Mouse (Mus musculus) lung, postnatal 36 days (tissue): ENCODE measurements at regions not wholly inside any gene's neighbourhood (a gene's known extent, or its start where the extent isn't known, plus 50 kb on each side); places are given as distances from the start of the nearest gene placed in this dataset.

ENCODE experiments used
- DNase-seq: peaks from one replicate; pipeline ENCODE4 v3.0.0; 2022; ENCODE audit warnings: mixed read lengths

- no peak for DNase-seq
These were observed 595.0 kb upstream of the Apob start for GRCm38 (mm10) chr12:7382455-7382854.

DNA sequence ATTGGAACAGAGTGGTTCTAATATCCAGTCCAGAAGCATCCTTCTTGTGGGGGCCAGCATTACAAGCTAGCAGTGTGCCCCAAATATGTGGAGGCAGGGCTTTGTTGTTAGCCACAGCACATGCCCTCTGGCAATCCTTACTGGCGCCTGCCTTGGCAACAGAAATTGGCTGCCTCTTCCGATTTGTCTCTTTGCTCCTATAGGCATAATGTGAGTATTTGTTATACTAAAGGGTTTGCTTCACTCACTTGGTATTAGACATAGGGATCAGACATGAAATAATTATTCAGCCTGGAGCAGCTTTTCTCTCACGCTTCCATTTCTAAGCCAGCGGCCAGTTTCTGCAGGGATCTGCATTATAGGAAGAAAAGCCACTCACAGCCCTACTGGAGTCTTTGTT lies 573.6 kb upstream of the Apob start:
- DNase-seq, result no peak

DNA sequence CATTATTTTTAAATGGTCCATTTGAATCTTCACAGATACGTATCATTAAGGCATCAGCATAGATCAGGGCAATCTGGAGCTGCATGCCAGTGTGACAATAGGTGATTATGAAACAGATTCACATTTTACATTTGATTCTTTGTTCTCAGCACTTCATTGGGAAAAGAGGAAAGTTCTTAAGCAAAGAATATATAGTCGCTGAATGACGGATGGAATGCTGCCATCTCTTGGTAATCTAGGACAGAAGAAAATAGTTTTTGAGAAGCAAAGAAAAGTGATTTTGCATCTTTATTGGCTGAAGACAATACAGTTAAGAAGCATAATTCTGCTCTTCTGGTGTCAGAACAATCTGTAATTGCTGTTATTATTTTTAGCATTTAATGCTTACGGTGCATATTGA lies 565.6 kb upstream of the Apob start:
- DNase-seq, result no peak

GRCm38 (mm10) chr12:7420276-7420675 lies 557.2 kb upstream of the Apob start:
- DNase-seq, result no peak

DNA sequence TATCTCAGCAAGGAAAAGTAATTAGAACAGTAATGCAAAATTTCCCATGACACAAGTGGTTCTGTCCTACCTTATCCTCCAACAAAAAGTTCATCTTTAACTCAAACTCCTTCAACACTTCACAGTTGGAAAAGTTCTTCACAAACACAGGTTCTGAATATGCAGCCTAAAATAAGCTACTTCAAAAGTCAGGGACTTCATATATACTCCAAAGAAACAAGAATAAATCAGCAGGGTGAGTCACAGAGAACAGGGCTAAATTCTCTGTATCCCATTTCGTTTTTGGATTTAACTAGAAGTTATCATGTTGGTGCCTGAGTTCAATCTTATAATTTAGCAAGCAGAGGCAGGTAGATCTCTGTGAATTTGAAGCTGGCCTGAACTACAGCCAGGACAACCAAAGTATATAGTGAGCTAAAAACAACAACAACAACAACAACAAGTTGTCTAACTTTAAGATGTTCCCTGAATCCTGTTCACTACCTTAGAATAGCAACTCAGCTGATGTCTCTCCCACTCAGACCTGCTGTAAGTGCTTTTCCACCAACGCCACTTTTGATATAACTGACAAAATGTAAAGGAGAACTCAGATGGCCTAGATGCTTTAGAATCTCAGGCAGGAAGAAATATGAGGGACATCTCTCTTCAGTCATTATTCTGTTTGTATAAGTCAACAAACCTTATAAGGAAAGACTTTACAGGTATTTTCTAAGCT lies 555.5 kb upstream of the Apob start:
- DNase-seq, result no peak

- no peak for DNase-seq
These were observed 546.5 kb upstream of the Apob start for GRCm38 (mm10) chr12:7430981-7431380.

- DNase-seq, result no peak
These were observed 532.2 kb upstream of the Apob start for GRCm38 (mm10) chr12:7445238-7445637.

DNA sequence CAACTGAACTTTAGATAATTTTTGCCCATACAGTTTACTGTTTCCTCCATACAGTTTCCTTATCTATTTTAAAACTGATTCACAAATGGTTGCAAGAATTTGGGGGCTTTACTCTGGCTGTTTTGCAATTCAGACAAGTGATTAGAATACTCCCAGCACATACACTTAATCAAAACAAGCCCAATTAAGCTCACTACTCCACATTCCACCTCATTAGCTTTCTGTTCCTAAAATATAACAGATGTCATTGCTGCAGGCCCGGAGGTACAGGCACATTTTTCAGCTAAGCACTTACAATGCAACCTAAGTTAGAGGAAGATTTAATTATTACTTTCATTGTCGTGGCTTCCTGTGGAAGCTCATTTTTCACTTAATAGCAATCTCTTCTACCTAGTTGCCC lies 526.9 kb upstream of the Apob start:
- no peak for DNase-seq

GRCm38 (mm10) chr12:7457036-7457435 lies 520.4 kb upstream of the Apob start:
- DNase-seq, result no peak

DNA sequence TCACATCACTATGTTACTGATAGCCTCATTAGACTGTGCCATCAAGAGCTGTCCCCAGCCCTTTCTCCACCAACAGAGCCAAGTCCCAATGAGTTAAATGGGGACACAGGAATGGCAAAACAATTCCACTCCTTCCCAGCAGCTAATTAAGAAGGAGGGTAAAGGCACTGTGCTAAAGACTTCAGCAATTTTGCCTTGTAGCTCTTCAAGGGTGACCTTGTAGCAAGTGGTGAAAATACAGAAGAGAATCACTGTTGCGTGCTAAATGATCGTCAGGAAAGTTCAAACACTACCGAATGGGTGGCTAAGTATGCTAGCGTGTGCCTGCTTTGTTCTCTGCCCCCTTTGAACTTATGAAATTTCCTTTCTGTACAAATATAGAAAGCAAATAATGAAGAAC lies 519.9 kb upstream of the Apob start:
- no peak for DNase-seq

DNA sequence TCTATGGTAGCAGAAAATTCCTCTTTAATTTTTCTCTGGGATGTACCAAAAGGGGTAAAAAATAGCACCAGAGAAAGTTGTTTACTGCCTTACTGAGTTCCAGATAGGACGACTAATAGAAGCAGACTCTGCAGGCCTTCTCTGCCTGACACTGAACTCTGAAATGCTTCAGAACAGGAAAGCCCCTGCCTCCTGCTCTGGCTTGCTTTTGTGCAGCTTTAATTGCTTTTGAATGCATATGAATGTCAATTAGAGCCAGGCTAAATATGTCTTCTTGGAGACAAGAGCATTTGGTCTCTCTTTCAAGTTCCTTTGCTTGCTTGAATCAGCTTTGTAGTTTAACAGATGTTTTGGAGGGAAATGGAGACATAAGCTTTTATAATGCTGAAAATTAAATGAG lies 512.5 kb upstream of the Apob start:
- DNase-seq, result no peak

GRCm38 (mm10) chr12:7512579-7513248 lies 464.7 kb upstream of the Apob start:
- DNase-seq, result no peak

- no peak for DNase-seq
These were observed 440.1 kb upstream of the Apob start for GRCm38 (mm10) chr12:7537389-7537788.

GRCm38 (mm10) chr12:7543281-7543981 lies 434.0 kb upstream of the Apob start:
- peak; percentile 1 for DNase-seq

GRCm38 (mm10) chr12:7548759-7549158 lies 428.7 kb upstream of the Apob start:
- DNase-seq, result no peak

DNA sequence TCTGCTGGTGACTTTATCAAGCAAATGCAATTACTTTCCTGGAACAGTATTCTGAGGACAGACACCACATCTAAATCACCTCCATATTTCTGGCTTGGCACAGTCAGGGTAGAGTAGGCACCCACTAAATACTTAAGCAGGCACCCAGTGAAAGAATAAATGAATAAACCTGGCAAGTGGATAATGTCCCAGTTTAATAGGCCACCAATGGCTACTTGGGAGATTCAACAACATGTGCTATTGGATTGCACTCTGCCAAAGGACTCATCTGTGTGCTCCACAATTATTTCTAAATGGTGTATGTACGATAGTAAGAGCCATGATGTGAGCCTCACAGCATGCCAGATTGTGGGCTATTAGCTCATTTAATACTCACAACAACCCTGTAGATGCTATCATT lies 417.2 kb upstream of the Apob start:
- no peak for DNase-seq

GRCm38 (mm10) chr12:7576081-7576480 lies 401.4 kb upstream of the Apob start:
- DNase-seq, result no peak

DNA sequence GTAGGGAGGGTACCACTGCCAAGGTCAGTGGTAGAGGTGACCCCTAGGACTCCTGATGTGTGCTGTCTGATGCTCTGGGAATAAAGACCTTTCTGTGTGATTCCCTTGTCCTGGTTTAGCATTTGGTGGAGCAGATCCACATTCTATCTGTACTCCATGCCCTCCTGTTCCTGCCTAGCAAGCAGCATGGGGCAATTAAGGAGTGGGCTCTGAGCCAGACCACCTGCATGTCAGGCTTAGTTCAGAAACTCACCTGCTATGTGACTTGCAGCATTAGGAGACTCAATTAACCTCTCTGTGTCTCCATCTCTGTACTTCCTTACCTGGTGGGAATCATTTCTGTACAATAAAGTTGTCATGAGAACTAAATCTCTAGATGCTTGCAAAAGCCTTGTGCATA lies 389.9 kb upstream of the Apob start:
- no peak for DNase-seq

GRCm38 (mm10) chr12:7611272-7612092 lies 366.0 kb upstream of the Apob start:
- no peak for DNase-seq

GRCm38 (mm10) chr12:7636417-7637175 lies 340.9 kb upstream of the Apob start:
- peak; percentile 22 for DNase-seq

DNA sequence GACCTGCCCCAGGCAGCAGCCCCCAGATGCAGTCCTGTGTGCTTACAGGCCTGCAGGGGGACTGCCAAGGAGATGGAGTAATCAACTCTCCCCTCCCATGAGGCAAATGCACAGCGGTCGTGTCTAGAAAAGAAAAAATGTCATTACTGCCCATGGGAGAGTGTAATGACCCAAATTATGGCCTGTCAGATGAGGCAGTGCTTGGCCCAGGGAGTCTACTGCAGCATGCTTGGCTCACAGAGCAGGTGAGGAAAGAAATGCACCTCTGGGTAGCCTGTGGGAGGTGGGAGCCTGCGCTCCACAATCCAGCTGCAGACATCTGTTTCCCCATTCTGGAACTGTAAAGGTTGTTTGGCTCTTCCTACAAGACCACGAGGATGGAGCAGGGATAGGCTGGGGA lies 339.8 kb upstream of the Apob start:
- no peak for DNase-seq

DNA sequence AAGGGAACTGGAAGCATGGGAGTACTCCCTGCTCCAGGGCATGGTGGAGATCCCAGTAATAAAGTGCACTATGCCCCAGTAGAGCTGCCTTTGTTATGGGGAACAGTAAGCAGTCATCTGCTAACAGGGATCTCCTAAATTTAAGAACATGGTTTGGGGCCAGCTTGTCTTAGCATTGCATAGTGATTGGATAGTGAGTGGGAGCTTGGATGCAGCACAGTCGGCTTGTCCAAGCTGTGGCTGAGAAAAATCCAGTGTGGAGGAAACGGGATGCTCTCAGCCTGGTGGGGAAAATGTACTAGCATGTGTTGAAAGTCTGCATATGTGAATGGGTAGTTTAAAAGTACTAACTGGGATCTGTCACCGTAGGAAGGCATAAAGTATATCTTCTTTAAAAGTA lies 326.6 kb upstream of the Apob start:
- no peak for DNase-seq

GRCm38 (mm10) chr12:7662027-7662426 lies 315.4 kb upstream of the Apob start:
- no peak for DNase-seq
